8 mouse cellular contexts compared by ENCODE assay signal in genomic region chr10:86273410-86274191, GRCm38 (mm10). TPM values are rescaled to one million over a fixed set of nuclear protein-coding genes. Genes with fewer than 3 reads are reported as not detected.
DNase-seq lines count a peak whose midpoint lies in the region; ATAC-seq and TF ChIP-seq lines count a peak whose summit lies in the region.

No protein-coding gene starts in this region.

- no peak overlapping the region for H3K9ac ChIP-seq in hindbrain, embryonic 13.5 days
- no peak overlapping the region for H3K9ac ChIP-seq in hindbrain, postnatal 0 days (replicated peaks; ENCODE audit: low read length)
- no peak overlapping the region for H3K9ac ChIP-seq in heart, embryonic 15.5 days
- no peak overlapping the region for H3K9ac ChIP-seq in limb, embryonic 11.5 days (ENCODE audit: low read length)

- no peak for DNase-seq in hindbrain, postnatal 0 days (ENCODE audit: low spot score)
- DNase-seq in limb, embryonic 11.5 days (ENCODE audit: low spot score) = no peak
- peak; percentile 58 for DNase-seq in skeletal muscle tissue, adult 2 months (ENCODE audit: low read depth, low spot score)
- DNase-seq in right cerebral cortex, postnatal 25 days = no peak
- no peak for DNase-seq in urinary bladder, postnatal 14 days (ENCODE audit: low spot score)

- TF ChIP-seq CTCF in hindbrain, postnatal 0 days (IDR thresholded peaks at IDR 0.05; ENCODE audit: low read depth) = no peak

- no peak overlapping the region for H3K4me2 ChIP-seq in hindbrain, embryonic 13.5 days
- H3K4me2 ChIP-seq in hindbrain, postnatal 0 days (ENCODE audit: low read depth, low read length) = no peak overlapping the region
- no peak overlapping the region for H3K4me2 ChIP-seq in heart, embryonic 15.5 days
- no peak overlapping the region for H3K4me2 ChIP-seq in limb, embryonic 11.5 days (ENCODE audit: low read depth, severe bottlenecking)

- peak overlapping the region; percentile 44; the same call in 1 of the 2 replicates for H3K27ac ChIP-seq in hindbrain, embryonic 13.5 days
- no peak overlapping the region for H3K27ac ChIP-seq in hindbrain, postnatal 0 days
- H3K27ac ChIP-seq in heart, embryonic 15.5 days = peak overlapping the region; percentile 71
- H3K27ac ChIP-seq in limb, embryonic 11.5 days (replicated peaks; ENCODE audit: low read depth, low read length) = peak overlapping the region; percentile 37; the same call in 1 of the 2 replicates

- WGBS in hindbrain, embryonic 13.5 days = 77% methylated on average over 19 of the region's 19 CpGs
- WGBS in hindbrain, postnatal 0 days = 72% methylated on average over 19 of the region's 19 CpGs
- WGBS in heart, embryonic 15.5 days = 47% methylated on average over 19 of the region's 19 CpGs
- WGBS in limb, embryonic 11.5 days = 61% methylated on average over 19 of the region's 19 CpGs

- no peaks in the 10 kb centered on the region for H3K27me3 ChIP-seq in hindbrain, embryonic 13.5 days
- no peaks in the 10 kb centered on the region for H3K27me3 ChIP-seq in hindbrain, postnatal 0 days (ENCODE audit: insufficient read depth, low read length)
- no peaks in the 10 kb centered on the region for H3K27me3 ChIP-seq in heart, embryonic 15.5 days
- H3K27me3 ChIP-seq in limb, embryonic 11.5 days (ENCODE audit: control insufficient read depth, insufficient read depth, low read length) = no peaks in the 10 kb centered on the region

- H3K36me3 ChIP-seq in hindbrain, embryonic 13.5 days = no peaks in the 10 kb centered on the region
- H3K36me3 ChIP-seq in hindbrain, postnatal 0 days (ENCODE audit: insufficient read depth, low read length) = no peaks in the 10 kb centered on the region
- no peaks in the 10 kb centered on the region for H3K36me3 ChIP-seq in heart, embryonic 15.5 days
- H3K36me3 ChIP-seq in limb, embryonic 11.5 days (ENCODE audit: control insufficient read depth, insufficient read depth, low read length) = no peaks in the 10 kb centered on the region

- no peaks in the 10 kb centered on the region for H3K9me3 ChIP-seq in hindbrain, embryonic 13.5 days
- H3K9me3 ChIP-seq in hindbrain, postnatal 0 days (ENCODE audit: low read length) = no peaks in the 10 kb centered on the region
- H3K9me3 ChIP-seq in heart, embryonic 15.5 days (replicated peaks) = no peaks in the 10 kb centered on the region
- no peaks in the 10 kb centered on the region for H3K9me3 ChIP-seq in limb, embryonic 11.5 days (ENCODE audit: control insufficient read depth, low read length)

- no peak overlapping the region for H3K4me3 ChIP-seq in hindbrain, embryonic 13.5 days
- H3K4me3 ChIP-seq in hindbrain, postnatal 0 days (ENCODE audit: low read length) = no peak overlapping the region
- no peak overlapping the region for H3K4me3 ChIP-seq in heart, embryonic 15.5 days
- no peak overlapping the region for H3K4me3 ChIP-seq in limb, embryonic 11.5 days (ENCODE audit: low read depth, low read length)

- H3K4me1 ChIP-seq in hindbrain, embryonic 13.5 days (replicated peaks) = no peaks in the 10 kb centered on the region
- H3K4me1 ChIP-seq in hindbrain, postnatal 0 days (ENCODE audit: insufficient read depth, low read length) = no peaks in the 10 kb centered on the region
- peaks cover 10% of the 10 kb centered on the region; the same call in 1 of the 2 replicates for H3K4me1 ChIP-seq in heart, embryonic 15.5 days (replicated peaks)
- H3K4me1 ChIP-seq in limb, embryonic 11.5 days (ENCODE audit: control insufficient read depth, insufficient read depth, low read length) = peaks cover 7% of the 10 kb centered on the region

- ATAC-seq in hindbrain, embryonic 13.5 days (ENCODE audit: low FRiP score) = no peak
- ATAC-seq in hindbrain, postnatal 0 days = no peak
- ATAC-seq in heart, embryonic 15.5 days (replicated peaks; ENCODE audit: insufficient number of reproducible peaks, insufficient read depth, low FRiP score, low read depth) = peak; percentile 75
- ATAC-seq in limb, embryonic 11.5 days (ENCODE audit: insufficient number of reproducible peaks, low FRiP score, low TSS enrichment, low read depth) = no peak
- no peak for ATAC-seq in frontal cortex, adult (ENCODE audit: low TSS enrichment)

RNA-seq across cellular contexts. Expression of gene Timp3, which starts 26.6 kb away (rescaled TPM):
- 32.3 and 37.1 TPM in 2 replicates for polyA plus RNA-seq in hindbrain, embryonic 13.5 days (2015; fragmentation: Nextera tagmentation; extraction: Ambion mirVana)
- 141 and 162 TPM in 2 replicates for total RNA-seq in hindbrain, postnatal 0 days (2014; rRNA removed)
- polyA plus RNA-seq in hindbrain, postnatal 0 days (2015; fragmentation: Nextera tagmentation; extraction: Ambion mirVana) = 59.7 and 60.0 TPM in 2 replicates
- 78.8 and 81.2 TPM in 2 replicates for polyA plus RNA-seq in heart, embryonic 15.5 days (2015; fragmentation: Nextera tagmentation; extraction: Ambion mirVana)
- 50.9 and 53.9 TPM in 2 replicates for polyA plus RNA-seq in limb, embryonic 11.5 days (2014; fragmentation: Nextera tagmentation; extraction: Ambion mirVana)
